Comparison of ENCODE assay signal across 11 mouse cellular contexts in genomic region chr13:44182544-44183191, GRCm38 (mm10).
A peak's percentile ranks its signal among the peaks of the same experiment; 100 is the strongest.
DNase-seq lines count a peak whose midpoint lies in the region; TF ChIP-seq lines count a peak whose summit lies in the region.
"Had no signal": no experiment of that assay in that cellular context is flagged by ENCODE, and none has a peak within 500 bp of the region (broad histone marks: within the 10 kb centered on the region; RNA-seq: fewer than 3 reads in every experiment).

No protein-coding gene starts in this region.

- 60% methylated on average over 15 of the region's 15 CpGs for WGBS in limb, embryonic 10.5 days

- peak; percentile 53 for DNase-seq in gastrocnemius, adult 2 months
- DNase-seq in gastrocnemius, postnatal 4 days (ENCODE audit: low spot score in 2 of 2), result no peak
- DNase-seq in brain, embryonic 14.5 days (ENCODE audit: low read depth), result peak; percentile 48
- peak; percentile 18 for DNase-seq in heart, postnatal 25 days (ENCODE audit: low spot score)
- DNase-seq in limb, embryonic 10.5 days (ENCODE audit: low spot score), result peak; percentile 43
- DNase-seq in c-Kit-positive CD71-positive TER-119-positive erythroid progenitor cells, embryonic 14.5 days (ENCODE audit: low spot score), result no peak
- no peak for DNase-seq in cerebellum, postnatal 14 days
- DNase-seq in retina, embryonic 14.5 days (ENCODE audit: low spot score), result no peak
- DNase-seq: layer of hippocampus, adult 9-11 months; thymus, postnatal 36 days had no signal

- H3K27me3 ChIP-seq in limb, embryonic 10.5 days (ENCODE audit: low read depth, poor library complexity, severe bottlenecking), result no peaks in the 10 kb centered on the region

- TF ChIP-seq CTCF in gastrocnemius, adult 2 months (IDR thresholded peaks at IDR 0.05), result no peak
- TF ChIP-seq CTCF in brain, embryonic 14.5 days (IDR thresholded peaks at IDR 0.05; ENCODE audit: borderline replicate concordance, extremely low read depth, insufficient read depth, insufficient read length), result no peak

- no peak for TF ChIP-seq POLR2A in brain, embryonic 14.5 days (IDR thresholded peaks at IDR 0.05; ENCODE audit: borderline replicate concordance, extremely low read depth, insufficient read depth, insufficient read length, poor library complexity, severe bottlenecking)

- H3K36me3 ChIP-seq in limb, embryonic 10.5 days, result no peaks in the 10 kb centered on the region

- H3K27ac ChIP-seq in gastrocnemius, adult 2 months, result peak overlapping the region; percentile 53
- peak overlapping the region; percentile 81 for H3K27ac ChIP-seq in limb, embryonic 10.5 days

- intact Hi-C loops in gastrocnemius, adult 2 months (cut with DNase I), result no loop called here
- intact Hi-C loops in heart, postnatal 25 days (cut with DNase I), result no loop called here

- no peaks in the 10 kb centered on the region for H3K9me3 ChIP-seq in limb, embryonic 10.5 days (replicated peaks)
- H3K9me3 ChIP-seq: megakaryocyte, embryonic 14.5 days had no signal

- H3K4me1 ChIP-seq in limb, embryonic 10.5 days, result peaks cover 25% of the 10 kb centered on the region

- peak overlapping the region; percentile 43 for H3K4me3 ChIP-seq in gastrocnemius, adult 2 months
- no peak overlapping the region for H3K4me3 ChIP-seq in limb, embryonic 10.5 days
- H3K4me3 ChIP-seq: megakaryocyte, embryonic 14.5 days had no signal

Comparison
In these comparisons a context has a peak if more than half of its experiments do, and no peak if none do; other contexts are left out.
1. DNase-seq: peak in gastrocnemius, adult 2 months (single experiment), brain, embryonic 14.5 days (single experiment), heart, postnatal 25 days (single experiment) and limb, embryonic 10.5 days (single experiment); none in gastrocnemius, postnatal 4 days (0 of 2), c-Kit-positive CD71-positive TER-119-positive erythroid progenitor cells, embryonic 14.5 days (single experiment), cerebellum, postnatal 14 days (0 of 2) and retina, embryonic 14.5 days (single experiment).